Mouse (Mus musculus) CH12.LX (cell line): Measurements from ENCODE around the gene Mybph. TPM values are rescaled to one million over a fixed set of nuclear protein-coding genes. Genes with fewer than 3 reads are reported as not detected.

Experiments
- DNase-seq: peaks from one replicate; pipeline ENCODE4 v3.0.0-alpha.2; 2013; ENCODE audit errors: extremely low read depth
- H3K27ac ChIP-seq: 2 replicates; pipeline ENCODE4 v1.5.1; 2012; ENCODE audit warnings: low read depth, mild to moderate bottlenecking, control low read depth, moderate library complexity; ENCODE audit not compliant: insufficient read depth
- H3K27me3 ChIP-seq: replicated peaks from 2 replicates; pipeline ENCODE3; 2012; ENCODE audit warnings: inconsistent platforms
- H3K36me3 ChIP-seq, 2 experiments: replicated peaks in 1 of 2; 2 replicates each; pipeline versions ENCODE3 to v1.6.1; 2012; ENCODE audit warnings: inconsistent platforms in 1 of 2, low read length in 1 of 2, mild to moderate bottlenecking in 1 of 2, mixed read lengths in 1 of 2, moderate library complexity in 1 of 2; ENCODE audit not compliant: control insufficient read depth in 1 of 2, insufficient read depth in 1 of 2
- H3K4me1 ChIP-seq, 2 experiments: 2 replicates each; pipeline ENCODE4 v1.6.1; 2012; ENCODE audit warnings: inconsistent platforms in 1 of 2, moderate library complexity in 1 of 2; ENCODE audit not compliant: insufficient read depth in 2 of 2, control insufficient read depth in 1 of 2
- H3K4me2 ChIP-seq: 2 replicates; pipeline ENCODE4 v1.6.1; 2012; ENCODE audit warnings: low read depth, mild to moderate bottlenecking, control low read depth; ENCODE audit not compliant: poor library complexity, insufficient read depth, severe bottlenecking
- H3K4me3 ChIP-seq, 3 experiments: fragments of 150-350 bp in 1 of 3; sonication (generic) in 1 of 3; replicated peaks in 1 of 3; 2 replicates each; pipeline versions ENCODE3 to v1.5.1; 2011 to 2012; ENCODE audit warnings: low read depth in 2 of 3, low read length in 2 of 3, mild to moderate bottlenecking in 2 of 3, moderate library complexity in 2 of 3, control low read depth in 1 of 3, improper control_type of control experiment in 1 of 3, inconsistent platforms in 1 of 3, mixed read lengths in 1 of 3; ENCODE audit not compliant: poor library complexity in 1 of 3
- H3K79me2 ChIP-seq: replicated peaks from 2 replicates; pipeline ENCODE4 v1.6.1; 2012; ENCODE audit warnings: mild to moderate bottlenecking, moderate library complexity; ENCODE audit not compliant: control insufficient read depth, poor library complexity, insufficient read depth, severe bottlenecking; ENCODE audit errors: extremely low read depth
- H3K9ac ChIP-seq: 2 replicates; pipeline ENCODE4 v1.6.1; 2012; ENCODE audit warnings: low read depth, mild to moderate bottlenecking, control low read depth, moderate library complexity; ENCODE audit not compliant: insufficient read depth
- H3K9me3 ChIP-seq: replicated peaks from 2 replicates; pipeline ENCODE3; 2012; ENCODE audit warnings: low read length, inconsistent platforms, mixed read lengths
- BHLHE40 ChIP-seq: IDR thresholded peaks from 2 replicates; pipeline ENCODE4 v1.6.1; 2011; ENCODE audit warnings: mild to moderate bottlenecking, low read depth, low read length, improper control_type of control experiment
- CHD2 ChIP-seq: IDR thresholded peaks from 2 replicates; pipeline ENCODE4 v1.6.1; 2011; ENCODE audit warnings: low read length, improper control_type of control experiment
- CTCF ChIP-seq, 2 experiments: IDR thresholded peaks in 1 of 2; conservative IDR thresholded peaks in 1 of 2; 2 replicates each; pipeline ENCODE4 v1.5.1; 2011 to 2012; ENCODE audit warnings: low read depth in 2 of 2, low read length in 2 of 2, improper control_type of control experiment in 1 of 2, inconsistent platforms in 1 of 2, mild to moderate bottlenecking in 1 of 2, moderate library complexity in 1 of 2
- E2F4 ChIP-seq: IDR thresholded peaks from 2 replicates; pipeline ENCODE4 v1.6.1; 2011; ENCODE audit warnings: low read depth, low read length, improper control_type of control experiment; ENCODE audit not compliant: insufficient replicate concordance
- ELF1 ChIP-seq: IDR thresholded peaks from 2 replicates; pipeline ENCODE4 v1.6.1; 2014; ENCODE audit warnings: low read depth, mild to moderate bottlenecking, inconsistent platforms, low read length, improper control_type of control experiment
- ETS1 ChIP-seq: conservative IDR thresholded peaks from 2 replicates; pipeline ENCODE4 v1.6.1; 2012; ENCODE audit warnings: low read depth, mild to moderate bottlenecking, inconsistent platforms, low read length, improper control_type of control experiment, moderate library complexity
- GABPA ChIP-seq: IDR thresholded peaks from 2 replicates; pipeline ENCODE4 v1.6.1; 2012; ENCODE audit warnings: low read depth, low read length, improper control_type of control experiment, inconsistent platforms; ENCODE audit not compliant: insufficient replicate concordance
- HCFC1 ChIP-seq: IDR thresholded peaks from 2 replicates; pipeline ENCODE4 v1.6.1; 2012; ENCODE audit warnings: low read depth, mild to moderate bottlenecking, inconsistent platforms, low read length, improper control_type of control experiment
- JUND ChIP-seq: conservative IDR thresholded peaks from 2 replicates; pipeline ENCODE4 v1.6.1; 2011; ENCODE audit warnings: low read depth, low read length, improper control_type of control experiment
- KAT2A ChIP-seq: IDR thresholded peaks from 2 replicates; pipeline ENCODE4 v1.6.1; 2012; ENCODE audit warnings: low read length, improper control_type of control experiment, inconsistent platforms; ENCODE audit not compliant: insufficient replicate concordance
- MAZ ChIP-seq: IDR thresholded peaks from 2 replicates; pipeline ENCODE4 v1.6.1; 2012; ENCODE audit warnings: low read depth, mild to moderate bottlenecking, inconsistent platforms, low read length, improper control_type of control experiment, moderate library complexity
- MYC ChIP-seq: IDR thresholded peaks from 2 replicates; pipeline ENCODE4 v1.6.1; 2011; ENCODE audit warnings: low read depth, mild to moderate bottlenecking, improper control_type of control experiment, low read length
- RAD21 ChIP-seq: IDR thresholded peaks from 2 replicates; pipeline ENCODE4 v1.6.1; 2011; ENCODE audit warnings: low read depth, mild to moderate bottlenecking, low read length, improper control_type of control experiment, moderate library complexity
- SIN3A ChIP-seq: IDR thresholded peaks from 2 replicates; pipeline ENCODE4 v1.6.1; 2012; ENCODE audit warnings: low read length, improper control_type of control experiment, inconsistent platforms
- SMC3 ChIP-seq: IDR thresholded peaks from 2 replicates; pipeline ENCODE4 v1.6.1; 2011; ENCODE audit warnings: low read depth, low read length, improper control_type of control experiment
- TBP ChIP-seq: conservative IDR thresholded peaks from 2 replicates; pipeline ENCODE4 v1.6.1; 2011; ENCODE audit warnings: low read depth, low read length, improper control_type of control experiment
- UBTF ChIP-seq: IDR thresholded peaks from 2 replicates; pipeline ENCODE4 v1.6.1; 2012; ENCODE audit warnings: low read depth, mild to moderate bottlenecking, inconsistent platforms, low read length, improper control_type of control experiment, moderate library complexity
- USF1 ChIP-seq: IDR thresholded peaks from 2 replicates; pipeline ENCODE4 v1.6.1; 2014; ENCODE audit warnings: low read depth, mild to moderate bottlenecking, inconsistent platforms, low read length, improper control_type of control experiment
- ZKSCAN1 ChIP-seq: IDR thresholded peaks from 2 replicates; pipeline ENCODE4 v1.6.1; 2012; ENCODE audit warnings: low read depth, inconsistent platforms, low read length, improper control_type of control experiment, borderline replicate concordance
- dilution Hi-C: fragments of 300-500 bp; cut with MboI; formaldehyde crosslinking; loops from 2 replicates; pipeline ENCODE4 v1.14.3; 2020; ENCODE audit warnings: low sequenced_read_pairs; ENCODE audit not compliant: extremely low pct_unique_long_range_greater_than_20kb, extremely low pct_ligation_motif_present
- in situ Hi-C: fragments of 300-500 bp; cut with MboI; formaldehyde crosslinking; loops from 3 replicates; pipeline ENCODE4 v1.14.3; 2019; ENCODE audit warnings: low sequenced_read_pairs, low pct_ligation_motif_present, low pct_unique_long_range_greater_than_20kb, mixed read lengths
- polyA plus RNA-seq: library from polyadenylated mRNA; unstranded; fragments of >175 nt; gene quantifications from 2 replicates; pipeline ENCODE4 v1.2.1, GENCODE M21; 2012; ENCODE audit warnings: low read depth; ENCODE audit not compliant: insufficient read length
- total RNA-seq, 2 experiments: library from RNA; depleted of rRNA; stranded (reverse); fragments of 300-350 nt in 1 of 2; fragments of >200 nt in 1 of 2; gene quantifications; 2 replicates each; pipeline ENCODE4 v1.2.3; 2012 to 2014

The Mybph gene
- total and polyA plus RNA-seq, 3 experiments = 0.25 to 3.0 (median 0.51) TPM

GRCm38 (mm10) chr1:134217942-134218341 lies 24.7 kb downstream of the Mybph start:
- dilution Hi-C loops (no loop called here), in situ Hi-C loops (no loop called here)

GRCm38 (mm10) chr1:134219608-134220007 lies 26.4 kb downstream of the Mybph start:
- TF ChIP-seq GABPA (no peak), USF1 (no peak), ELF1 (no peak), UBTF (no peak), RAD21 (no peak), MYC (no peak), TBP (no peak), CHD2 (no peak), MAZ (no peak), E2F4 (no peak), KAT2A (no peak), SMC3 (no peak), SIN3A (no peak), ZKSCAN1 (no peak)
- in situ Hi-C loops = no loop called here

More at GRCm38 (mm10) chr1:134217942-134218341, 24.7 kb downstream of the Mybph start:
- Histone ChIP-seq H3K36me3 (no peaks in the 10 kb centered on the region), H3K9me3 (no peaks in the 10 kb centered on the region), H3K4me2 (no peak overlapping the region), H3K4me1 (peaks cover 35 to 64% of the 10 kb centered on the region in 2 experiments), H3K27me3 (no peaks in the 10 kb centered on the region), H3K27ac (no peak overlapping the region), H3K4me3 (no peak overlapping the region), H3K79me2 (no peaks in the 10 kb centered on the region), H3K9ac (no peak overlapping the region)
- TF ChIP-seq JUND = no peak
- TF ChIP-seq BHLHE40 = no peak
- TF ChIP-seq MAZ = no peak
- no peak for TF ChIP-seq TBP
- TF ChIP-seq SIN3A = no peak
- no peak for TF ChIP-seq CTCF (conservative IDR thresholded peaks at IDR 0.05 in 1 of 2, IDR thresholded peaks at IDR 0.05 in 1 of 2; ENCODE audit: low read depth in 2 of 2, low read length in 2 of 2)
- no peak for TF ChIP-seq HCFC1
- no peak for TF ChIP-seq ETS1
- TF ChIP-seq USF1 = no peak
- no peak for TF ChIP-seq ELF1
- no peak for DNase-seq

More at GRCm38 (mm10) chr1:134219608-134220007, 26.4 kb downstream of the Mybph start:
- H3K4me3 ChIP-seq = no peak overlapping the region
- no peak overlapping the region for H3K4me2 ChIP-seq
- H3K9ac ChIP-seq = no peak overlapping the region
- H3K9me3 ChIP-seq = no peaks in the 10 kb centered on the region
- peaks cover 35 to 64% of the 10 kb centered on the region in 2 experiments for H3K4me1 ChIP-seq
- H3K79me2 ChIP-seq = no peaks in the 10 kb centered on the region
- no peaks in the 10 kb centered on the region for H3K27me3 ChIP-seq
- H3K27ac ChIP-seq = no peak overlapping the region
- dilution Hi-C loops = no loop called here
- DNase-seq = no peak
- no peaks in the 10 kb centered on the region for H3K36me3 ChIP-seq
